Mouse (Mus musculus): ENCODE measurements around the gene Fh1. TPM values are rescaled to one million over a fixed set of nuclear protein-coding genes. Genes with fewer than 3 reads are reported as not detected.

Fh1 gene
- polyA plus RNA-seq, 1 experiment from 2014 or later: 162 TPM

GRCm38 (mm10) chr1:175562379-175562778, 63.1 kb downstream of the Fh1 start:
- Histone ChIP-seq H3K27ac (no peak overlapping the region), H3K9me3 (replicated peaks; ENCODE audit: low read length) (no peaks in the 10 kb centered on the region), H3K27me3 (ENCODE audit: insufficient read depth, low read length) (no peaks in the 10 kb centered on the region), H3K4me1 (replicated peaks; ENCODE audit: insufficient read depth, low read length) (no peaks in the 10 kb centered on the region), H3K9ac (ENCODE audit: low read depth, low read length) (no peak overlapping the region), H3K4me3 (replicated peaks; ENCODE audit: low read depth, low read length) (no peak overlapping the region), H3K4me2 (ENCODE audit: low read length) (no peak overlapping the region), H3K36me3 (ENCODE audit: insufficient read depth, low read length) (no peaks in the 10 kb centered on the region)
- TF ChIP-seq CTCF (IDR thresholded peaks at IDR 0.05; ENCODE audit: low read depth): no peak
- no peak for DNase-seq (ENCODE audit: low spot score)
- WGBS: 92% methylated on average over 2 of the region's 2 CpGs
- no peak for ATAC-seq (replicated peaks; ENCODE audit: low FRiP score, low read depth)

- H3K4me1 ChIP-seq (replicated peaks; ENCODE audit: insufficient read depth, low read length): no peaks in the 10 kb centered on the region
- no peaks in the 10 kb centered on the region for H3K36me3 ChIP-seq (ENCODE audit: insufficient read depth, low read length)
- H3K9ac ChIP-seq (ENCODE audit: low read depth, low read length): no peak overlapping the region
- H3K4me2 ChIP-seq (ENCODE audit: low read length): no peak overlapping the region
- no peak for TF ChIP-seq CTCF (IDR thresholded peaks at IDR 0.05; ENCODE audit: low read depth)
- DNase-seq (ENCODE audit: low spot score): no peak
- H3K9me3 ChIP-seq (replicated peaks; ENCODE audit: low read length): no peaks in the 10 kb centered on the region
- H3K27me3 ChIP-seq (ENCODE audit: insufficient read depth, low read length): no peaks in the 10 kb centered on the region
- ATAC-seq (replicated peaks; ENCODE audit: low FRiP score, low read depth): no peak
- no peak overlapping the region for H3K4me3 ChIP-seq (replicated peaks; ENCODE audit: low read depth, low read length)
- no peak overlapping the region for H3K27ac ChIP-seq
These were observed 63.6 kb downstream of the Fh1 start for GRCm38 (mm10) chr1:175561806-175562205.

- H3K4me2 ChIP-seq (ENCODE audit: low read length): no peak overlapping the region
- DNase-seq (ENCODE audit: low spot score) (no peak), ATAC-seq (replicated peaks; ENCODE audit: low FRiP score, low read depth) (no peak)
- no peak overlapping the region for H3K27ac ChIP-seq
- no peaks in the 10 kb centered on the region for H3K4me1 ChIP-seq (replicated peaks; ENCODE audit: insufficient read depth, low read length)
- no peaks in the 10 kb centered on the region for H3K9me3 ChIP-seq (replicated peaks; ENCODE audit: low read length)
- no peak overlapping the region for H3K9ac ChIP-seq (ENCODE audit: low read depth, low read length)
- 93% methylated on average over 1 of the region's 1 CpGs for WGBS
- H3K36me3 ChIP-seq (ENCODE audit: insufficient read depth, low read length): no peaks in the 10 kb centered on the region
- H3K27me3 ChIP-seq (ENCODE audit: insufficient read depth, low read length): no peaks in the 10 kb centered on the region
- no peak overlapping the region for H3K4me3 ChIP-seq (replicated peaks; ENCODE audit: low read depth, low read length)
- TF ChIP-seq CTCF (IDR thresholded peaks at IDR 0.05; ENCODE audit: low read depth): no peak
These were observed 70.8 kb downstream of the Fh1 start for GRCm38 (mm10) chr1:175554641-175555040.

- H3K4me2 ChIP-seq (ENCODE audit: low read length): no peak overlapping the region
- no peaks in the 10 kb centered on the region for H3K4me1 ChIP-seq (replicated peaks; ENCODE audit: insufficient read depth, low read length)
- H3K27ac ChIP-seq: no peak overlapping the region
- no peak overlapping the region for H3K9ac ChIP-seq (ENCODE audit: low read depth, low read length)
- no peak for TF ChIP-seq CTCF (IDR thresholded peaks at IDR 0.05; ENCODE audit: low read depth)
- H3K4me3 ChIP-seq (replicated peaks; ENCODE audit: low read depth, low read length): no peak overlapping the region
- no peaks in the 10 kb centered on the region for H3K36me3 ChIP-seq (ENCODE audit: insufficient read depth, low read length)
- ATAC-seq (replicated peaks; ENCODE audit: low FRiP score, low read depth): no peak
- H3K9me3 ChIP-seq (replicated peaks; ENCODE audit: low read length): no peaks in the 10 kb centered on the region
- no peaks in the 10 kb centered on the region for H3K27me3 ChIP-seq (ENCODE audit: insufficient read depth, low read length)
- DNase-seq (ENCODE audit: low spot score): no peak
- 57% methylated on average over 3 of the region's 3 CpGs for WGBS
These were observed 73.0 kb downstream of the Fh1 start for GRCm38 (mm10) chr1:175552474-175552873.

GRCm38 (mm10) chr1:175550586-175550985, 74.8 kb downstream of the Fh1 start:
- H3K27ac ChIP-seq: no peak overlapping the region
- no peak overlapping the region for H3K4me3 ChIP-seq (replicated peaks; ENCODE audit: low read depth, low read length)
- H3K36me3 ChIP-seq (ENCODE audit: insufficient read depth, low read length): no peaks in the 10 kb centered on the region
- no peak overlapping the region for H3K9ac ChIP-seq (ENCODE audit: low read depth, low read length)
- DNase-seq (ENCODE audit: low spot score): no peak
- no peaks in the 10 kb centered on the region for H3K9me3 ChIP-seq (replicated peaks; ENCODE audit: low read length)
- H3K27me3 ChIP-seq (ENCODE audit: insufficient read depth, low read length): no peaks in the 10 kb centered on the region
- H3K4me1 ChIP-seq (replicated peaks; ENCODE audit: insufficient read depth, low read length): no peaks in the 10 kb centered on the region
- no peak overlapping the region for H3K4me2 ChIP-seq (ENCODE audit: low read length)
- WGBS: 74% methylated on average over 1 of the region's 1 CpGs
- no peak for ATAC-seq (replicated peaks; ENCODE audit: low FRiP score, low read depth)
- TF ChIP-seq CTCF (IDR thresholded peaks at IDR 0.05; ENCODE audit: low read depth): no peak

Other genes with a start within 250 kb of the Fh1 start
- 0.40 and 0.53 TPM in 2 replicates for gene Rgs7, start 133.1 kb downstream of the Fh1 start, polyA plus RNA-seq (2015; fragmentation: Nextera tagmentation; extraction: Ambion mirVana)
- gene Kmo, start 5.3 kb downstream of the Fh1 start, polyA plus RNA-seq (2015; fragmentation: Nextera tagmentation; extraction: Ambion mirVana): 0.43 and 0.49 TPM in 2 replicates
- 10.3 and 10.5 TPM in 2 replicates for gene Opn3, start 67.1 kb upstream of the Fh1 start, polyA plus RNA-seq (2015; fragmentation: Nextera tagmentation; extraction: Ambion mirVana)
- gene Chml, start 67.3 kb upstream of the Fh1 start, polyA plus RNA-seq (2015; fragmentation: Nextera tagmentation; extraction: Ambion mirVana): 2.1 and 2.3 TPM in 2 replicates
- gene Wdr64, start 73.0 kb upstream of the Fh1 start, polyA plus RNA-seq (2015; fragmentation: Nextera tagmentation; extraction: Ambion mirVana): not detected in 2 replicates

Data from kidney, postnatal 0 days (tissue).